Mouse (Mus musculus) myocyte (in vitro differentiated cells): ENCODE data around the gene Axin2. TPM values are rescaled to one million over a fixed set of nuclear protein-coding genes. Genes with fewer than 3 reads are reported as not detected.

Source experiments
- H3K27me3 ChIP-seq: one replicate; pipeline ENCODE4 v1.6.1; 2011; ENCODE audit not compliant: control insufficient read depth, insufficient read depth, insufficient read length
- H3K36me3 ChIP-seq: one replicate; pipeline ENCODE4 v1.6.1; 2011; ENCODE audit not compliant: control insufficient read depth, insufficient read depth
- H3K4me2 ChIP-seq: one replicate; pipeline ENCODE4 v1.6.1; 2011; ENCODE audit warnings: low read depth, control low read depth
- H3K4me3 ChIP-seq: one replicate; pipeline ENCODE4 v1.5.1; 2011; ENCODE audit warnings: mild to moderate bottlenecking, control low read depth, moderate library complexity
- H3K79me2 ChIP-seq: one replicate; pipeline ENCODE4 v1.6.1; 2011; ENCODE audit not compliant: control insufficient read depth, insufficient read depth
- H3ac ChIP-seq: one replicate; pipeline ENCODE4 v1.6.1; 2011; ENCODE audit not compliant: control insufficient read depth, insufficient read length
- CEBPB ChIP-seq: IDR thresholded peaks from 2 replicates; pipeline ENCODE4 v1.6.1; 2011; ENCODE audit warnings: mild to moderate bottlenecking, moderate library complexity; ENCODE audit not compliant: poor library complexity, insufficient read depth, severe bottlenecking
- E2F4 ChIP-seq: IDR thresholded peaks from one replicate; pipeline ENCODE4 v1.6.1; 2011; ENCODE audit warnings: mild to moderate bottlenecking, control low read depth, moderate library complexity; ENCODE audit not compliant: insufficient read depth
- MAX ChIP-seq: IDR thresholded peaks from one replicate; pipeline ENCODE4 v1.6.1; 2011; ENCODE audit warnings: low read depth, mild to moderate bottlenecking, control low read depth
- MYOD1 ChIP-seq, 3 experiments: IDR thresholded peaks; one replicate each; pipeline ENCODE4 v1.6.1; 2011; ENCODE audit warnings: control low read depth in 2 of 3, low read depth in 2 of 3, mild to moderate bottlenecking in 2 of 3, moderate library complexity in 1 of 3; ENCODE audit not compliant: insufficient read length in 2 of 3, control insufficient read depth in 1 of 3
- MYOG ChIP-seq, 3 experiments: IDR thresholded peaks; one replicate each; pipeline ENCODE4 v1.6.1; 2011; ENCODE audit warnings: control low read depth in 2 of 3, low read depth in 2 of 3, mild to moderate bottlenecking in 2 of 3; ENCODE audit not compliant: insufficient read length in 2 of 3, control insufficient read depth in 1 of 3, insufficient read depth in 1 of 3
- POLR2A ChIP-seq: IDR thresholded peaks from one replicate; pipeline ENCODE4 v1.6.1; 2011; ENCODE audit warnings: low read depth, mild to moderate bottlenecking, control low read depth, moderate library complexity; ENCODE audit not compliant: insufficient read length
- POLR2AphosphoS2 ChIP-seq: IDR thresholded peaks from one replicate; pipeline ENCODE4 v1.6.1; 2011; ENCODE audit warnings: low read depth, control low read depth; ENCODE audit not compliant: insufficient read length
- REST ChIP-seq: IDR thresholded peaks from one replicate; pipeline ENCODE4 v1.6.1; 2011; ENCODE audit warnings: mild to moderate bottlenecking, control low read depth, moderate library complexity; ENCODE audit not compliant: insufficient read depth, insufficient read length
- SRF ChIP-seq: IDR thresholded peaks from one replicate; pipeline ENCODE4 v1.6.1; 2011; ENCODE audit warnings: low read depth; ENCODE audit not compliant: control insufficient read depth, insufficient read length
- TCF12 ChIP-seq: IDR thresholded peaks from one replicate; pipeline ENCODE4 v1.6.1; 2011; ENCODE audit warnings: mild to moderate bottlenecking, control low read depth; ENCODE audit not compliant: poor library complexity, insufficient read depth, severe bottlenecking
- TCF3 ChIP-seq: IDR thresholded peaks from one replicate; pipeline ENCODE4 v1.6.1; 2011; ENCODE audit warnings: low read depth, control low read depth; ENCODE audit not compliant: insufficient read length
- USF1 ChIP-seq: IDR thresholded peaks from one replicate; pipeline ENCODE4 v1.6.1; 2011; ENCODE audit warnings: low read depth, mild to moderate bottlenecking, control low read depth, moderate library complexity
- polyA plus RNA-seq: library from polyadenylated mRNA; unstranded; fragments of >200 nt; fragmentation: generic; extraction: Trizol; gene quantifications from one replicate; pipeline ENCODE4 v1.2.1, GENCODE M21; 2012; ENCODE audit warnings: missing spikeins

Axin2 gene
- polyA plus RNA-seq, 1 experiment = 1.7 TPM

- Histone ChIP-seq H3K36me3 (no peaks in the 10 kb centered on the region), H3K4me3 (no peak overlapping the region), H3ac (no peak overlapping the region), H3K27me3 (no peaks in the 10 kb centered on the region), H3K79me2 (no peaks in the 10 kb centered on the region), H3K4me2 (no peak overlapping the region)
- TF ChIP-seq TCF3 = no peak
- no peak for TF ChIP-seq POLR2A
- TF ChIP-seq REST = no peak
- TF ChIP-seq MYOG (IDR thresholded peaks at IDR 0.05; ENCODE audit: control insufficient read depth in 1 of 3, insufficient read depth in 1 of 3, insufficient read length in 2 of 3, low read depth in 2 of 3) = no peak
Observed at GRCm38 (mm10) chr11:108900718-108901488, 19.2 kb upstream of the Axin2 start.

GRCm38 (mm10) chr11:108901670-108902069, 18.5 kb upstream of the Axin2 start:
- TF ChIP-seq CEBPB = no peak
- TF ChIP-seq USF1 = no peak
- TF ChIP-seq E2F4 = no peak
- TF ChIP-seq REST = no peak
- TF ChIP-seq MYOG (IDR thresholded peaks at IDR 0.05; ENCODE audit: control insufficient read depth in 1 of 3, insufficient read depth in 1 of 3, insufficient read length in 2 of 3, low read depth in 2 of 3) = no peak
- Histone ChIP-seq H3K36me3 (no peaks in the 10 kb centered on the region), H3K79me2 (no peaks in the 10 kb centered on the region), H3K4me2 (no peak overlapping the region), H3K4me3 (no peak overlapping the region), H3K27me3 (no peaks in the 10 kb centered on the region), H3ac (no peak overlapping the region)

DNA sequence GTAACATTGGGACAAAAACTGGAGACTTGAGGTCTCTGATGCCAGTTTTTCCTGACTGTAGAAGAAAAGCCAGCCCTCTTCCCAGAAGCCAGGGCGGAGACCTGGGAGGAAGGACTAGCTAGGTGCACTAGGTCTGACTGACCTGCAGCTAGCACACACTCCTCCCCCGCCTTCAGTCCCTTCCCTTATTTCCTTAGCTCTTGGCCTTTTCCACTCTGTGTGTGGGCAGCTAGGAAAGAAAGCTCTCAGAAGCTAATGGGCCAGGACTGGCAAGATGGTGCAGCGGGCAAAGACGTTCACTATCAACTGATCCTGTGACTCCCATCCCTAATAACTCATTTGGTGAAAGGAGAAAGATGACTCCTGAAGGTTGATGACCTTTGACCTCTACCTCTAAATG, 17.8 kb upstream of the Axin2 start:
- Histone ChIP-seq H3K79me2 (no peaks in the 10 kb centered on the region), H3K4me3 (no peak overlapping the region), H3ac (no peak overlapping the region), H3K36me3 (no peaks in the 10 kb centered on the region), H3K4me2 (no peak overlapping the region), H3K27me3 (no peaks in the 10 kb centered on the region)
- TF ChIP-seq POLR2A (no peak), USF1 (no peak), POLR2AphosphoS2 (no peak), MAX (no peak), REST (no peak), E2F4 (no peak), TCF3 (no peak), MYOG (IDR thresholded peaks at IDR 0.05; ENCODE audit: control insufficient read depth in 1 of 3, insufficient read depth in 1 of 3, insufficient read length in 2 of 3, low read depth in 2 of 3) (no peak), SRF (no peak), TCF12 (no peak), MYOD1 (IDR thresholded peaks at IDR 0.05; ENCODE audit: control insufficient read depth in 1 of 3, insufficient read length in 2 of 3, low read depth in 2 of 3) (no peak), CEBPB (no peak)

DNA sequence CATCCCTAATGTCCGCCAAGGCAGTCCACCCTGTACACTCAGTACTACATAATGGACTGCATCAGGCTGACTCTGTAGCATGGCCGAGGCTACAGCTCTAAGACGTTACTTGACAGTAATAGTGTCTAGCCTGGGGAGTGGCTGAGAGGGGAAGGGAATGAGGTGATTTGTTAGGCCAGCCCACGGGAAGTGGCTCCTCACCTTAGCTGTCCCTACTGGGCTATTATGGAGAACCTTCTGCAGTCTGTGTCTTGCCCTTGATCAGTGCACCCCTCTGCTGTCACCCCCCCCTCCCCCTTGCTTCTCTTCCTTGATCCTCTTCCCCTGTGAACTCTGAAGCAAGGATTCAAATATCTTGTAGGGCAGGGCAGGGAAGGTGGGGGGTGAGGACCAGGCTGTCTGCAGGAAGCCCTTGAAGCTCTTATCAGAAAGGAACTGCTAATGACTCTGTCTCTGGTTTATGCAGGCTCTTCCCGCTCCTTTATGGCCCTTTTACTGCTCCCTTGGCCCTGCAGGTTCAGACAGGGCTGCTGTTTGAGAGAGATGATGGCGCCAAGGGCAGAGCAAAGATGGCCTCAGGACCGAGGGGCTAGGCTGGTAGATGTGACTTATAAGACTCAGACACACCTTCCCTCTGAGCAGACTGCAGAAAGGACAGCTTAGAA, 13.4 kb upstream of the Axin2 start:
- Histone ChIP-seq H3K4me3 (no peak overlapping the region), H3K79me2 (no peaks in the 10 kb centered on the region), H3ac (no peak overlapping the region), H3K4me2 (no peak overlapping the region), H3K36me3 (no peaks in the 10 kb centered on the region), H3K27me3 (no peaks in the 10 kb centered on the region)
- no peak for TF ChIP-seq USF1
- no peak for TF ChIP-seq E2F4
- TF ChIP-seq CEBPB = no peak
- TF ChIP-seq MYOD1 (IDR thresholded peaks at IDR 0.05; ENCODE audit: control insufficient read depth in 1 of 3, insufficient read length in 2 of 3, low read depth in 2 of 3) = no peak
- no peak for TF ChIP-seq REST
- no peak for TF ChIP-seq TCF3

- Histone ChIP-seq H3K79me2 (no peaks in the 10 kb centered on the region), H3K36me3 (no peaks in the 10 kb centered on the region), H3K4me3 (no peak overlapping the region), H3K27me3 (no peaks in the 10 kb centered on the region), H3K4me2 (no peak overlapping the region), H3ac (no peak overlapping the region)
- no peak for TF ChIP-seq REST
Observed at GRCm38 (mm10) chr11:108909396-108910195, 10.6 kb upstream of the Axin2 start.
